Mouse (Mus musculus) adrenal gland, postnatal 14 days (tissue): ENCODE results near the gene Acsl4. TPM values are rescaled to one million over a fixed set of nuclear protein-coding genes. Genes with fewer than 3 reads are reported as not detected.

Experiments used
- DNase-seq: peaks from one replicate; pipeline ENCODE4 v3.0.0; 2021; ENCODE audit warnings: mixed read lengths
- long read RNA-seq, 2 experiments: library from polyadenylated mRNA; stranded (forward); transcript quantifications; one replicate each; pipeline ENCODE4 v2.0.0; 2021
- total RNA-seq: library from RNA; stranded (reverse); gene quantifications from 2 replicates; pipeline ENCODE4 v1.2.3, GENCODE M21; 2021

Gene Acsl4
- 192 and 227 TPM in 2 replicates for total RNA-seq
- long read RNA-seq, experiment 1, full-length matches to known transcripts = 117 of 165 reads
- long read RNA-seq, experiment 1, partial matches to known transcripts = 7 of 165 reads
- long read RNA-seq, experiment 1, other reads (novel, unspliced or antisense) = 41 of 165 reads
- long read RNA-seq, experiment 2, full-length matches to known transcripts = 56 of 75 reads
- long read RNA-seq, experiment 2, partial matches to known transcripts = 5 of 75 reads
- long read RNA-seq, experiment 2, other reads (novel, unspliced or antisense) = 14 of 75 reads

- peak; percentile 95 for DNase-seq
These were observed at the start of gene Acsl4 for GRCm38 (mm10) chrX:142390247-142390908. Gene Acsl4 (minus strand): TSS chrX:142390535.

- DNase-seq = no peak
These were observed 47.7 kb upstream of the Acsl4 start for GRCm38 (mm10) chrX:142437971-142438504.

GRCm38 (mm10) chrX:142432846-142433245 is 42.5 kb upstream of the Acsl4 start:
- DNase-seq = peak; percentile 8

- no peak for DNase-seq
These were observed 36.8 kb upstream of the Acsl4 start for GRCm38 (mm10) chrX:142427111-142427510.

- DNase-seq = no peak
These were observed 36.3 kb upstream of the Acsl4 start for GRCm38 (mm10) chrX:142426628-142427027.

GRCm38 (mm10) chrX:142413884-142414283 is 23.5 kb upstream of the Acsl4 start:
- no peak for DNase-seq

GRCm38 (mm10) chrX:142410060-142410459 is 19.7 kb upstream of the Acsl4 start:
- DNase-seq = no peak

- DNase-seq = no peak
These were observed 19.0 kb upstream of the Acsl4 start for GRCm38 (mm10) chrX:142409338-142409737.

GRCm38 (mm10) chrX:142403114-142403513 is 12.8 kb upstream of the Acsl4 start:
- no peak for DNase-seq

GRCm38 (mm10) chrX:142398621-142399020 is 8.3 kb upstream of the Acsl4 start:
- DNase-seq = no peak

GRCm38 (mm10) chrX:142390909-142391265 is 552 bp upstream of the Acsl4 start:
- no peak for DNase-seq

- DNase-seq = peak; percentile 26
These were observed 665 bp downstream of the Acsl4 start for GRCm38 (mm10) chrX:142389581-142390159.

GRCm38 (mm10) chrX:142388141-142388540 is 2.2 kb downstream of the Acsl4 start:
- peak; percentile 60 for DNase-seq

GRCm38 (mm10) chrX:142387634-142388033 is 2.7 kb downstream of the Acsl4 start:
- no peak for DNase-seq

- DNase-seq = no peak
These were observed 5.4 kb downstream of the Acsl4 start for GRCm38 (mm10) chrX:142384918-142385317.

GRCm38 (mm10) chrX:142379894-142380293 is 10.4 kb downstream of the Acsl4 start:
- DNase-seq = peak; percentile 17

GRCm38 (mm10) chrX:142378048-142378447 is 12.3 kb downstream of the Acsl4 start:
- DNase-seq = peak; percentile 33

GRCm38 (mm10) chrX:142377358-142377757 is 13.0 kb downstream of the Acsl4 start:
- DNase-seq = no peak

GRCm38 (mm10) chrX:142376747-142377146 is 13.6 kb downstream of the Acsl4 start:
- DNase-seq = no peak

- DNase-seq = peak; percentile 22
These were observed 14.8 kb downstream of the Acsl4 start for GRCm38 (mm10) chrX:142375519-142375918.

GRCm38 (mm10) chrX:142372393-142372792 is 17.9 kb downstream of the Acsl4 start:
- peak; percentile 51 for DNase-seq

- peak; percentile 40 for DNase-seq
These were observed 20.4 kb downstream of the Acsl4 start for GRCm38 (mm10) chrX:142369935-142370334.

- no peak for DNase-seq
These were observed 26.5 kb downstream of the Acsl4 start for GRCm38 (mm10) chrX:142363882-142364281.
